Mouse (Mus musculus): Measurements from ENCODE around the gene Amotl2.
A peak's percentile ranks its signal among the peaks of the same experiment; 100 is the strongest.

The Amotl2 gene

GRCm38 (mm10) chr9:102771308-102771895 lies 54.9 kb downstream of the Amotl2 start:
- DNase-seq (ENCODE audit: low read depth in 1 of 2, low spot score in 2 of 2), result no peak

GRCm38 (mm10) chr9:102777631-102778591 lies 61.4 kb downstream of the Amotl2 start:
- no peak for DNase-seq (ENCODE audit: low read depth in 1 of 2, low spot score in 2 of 2)

GRCm38 (mm10) chr9:102779493-102779892 lies 63.0 kb downstream of the Amotl2 start:
- DNase-seq (ENCODE audit: low read depth in 1 of 2, low spot score in 2 of 2), result peak; percentile 32 to 44
